Comparison of ENCODE assay signal across 8 mouse cellular contexts in the genomic region with DNA sequence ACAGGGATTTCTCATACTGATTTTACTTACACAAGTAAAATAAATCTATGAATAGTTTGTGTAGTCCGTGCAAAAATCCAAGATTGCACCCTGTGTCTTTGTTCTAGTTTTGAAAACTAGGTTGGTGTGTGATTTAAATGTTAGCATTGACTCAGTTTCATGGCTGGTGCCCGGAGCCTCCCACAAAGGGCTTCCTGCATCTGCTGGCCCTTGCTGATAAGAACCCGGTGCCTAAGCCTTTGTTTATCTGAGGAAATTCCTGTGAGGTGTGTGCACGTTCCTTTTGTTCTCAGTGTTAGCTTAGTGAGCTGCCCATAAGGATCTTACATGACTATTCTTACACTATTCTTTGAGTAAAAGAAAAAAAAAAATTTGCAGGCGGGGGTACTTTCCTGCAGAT.
DNase-seq lines count a peak whose midpoint lies in the region.

No protein-coding gene starts in this region.

- peak; percentile 35 for DNase-seq in embryo, embryonic 10 days (ENCODE audit: low spot score)
- DNase-seq in embryo, embryonic 9.5 days (ENCODE audit: extremely low spot score) = no peak
- DNase-seq in embryo, embryonic 11 days = peak; percentile 12
- peak; percentile 42 for DNase-seq in kidney, postnatal 14 days
- peak; percentile 45 for DNase-seq in lung, postnatal 14 days
- no peak for DNase-seq in right cerebral cortex, postnatal 4 days
- DNase-seq in right cerebral cortex, postnatal 25 days = no peak
- DNase-seq in cerebellum, adult 11-12 months = no peak

Comparison
In these comparisons a context has a peak if more than half of its experiments do, and no peak if none do; other contexts are left out.
1. DNase-seq: peak in embryo, embryonic 10 days (single experiment), embryo, embryonic 11 days (single experiment), kidney, postnatal 14 days (single experiment) and lung, postnatal 14 days (single experiment); none in embryo, embryonic 9.5 days (single experiment), right cerebral cortex, postnatal 4 days (single experiment), right cerebral cortex, postnatal 25 days (single experiment) and cerebellum, adult 11-12 months (single experiment).